In the genomic region with DNA sequence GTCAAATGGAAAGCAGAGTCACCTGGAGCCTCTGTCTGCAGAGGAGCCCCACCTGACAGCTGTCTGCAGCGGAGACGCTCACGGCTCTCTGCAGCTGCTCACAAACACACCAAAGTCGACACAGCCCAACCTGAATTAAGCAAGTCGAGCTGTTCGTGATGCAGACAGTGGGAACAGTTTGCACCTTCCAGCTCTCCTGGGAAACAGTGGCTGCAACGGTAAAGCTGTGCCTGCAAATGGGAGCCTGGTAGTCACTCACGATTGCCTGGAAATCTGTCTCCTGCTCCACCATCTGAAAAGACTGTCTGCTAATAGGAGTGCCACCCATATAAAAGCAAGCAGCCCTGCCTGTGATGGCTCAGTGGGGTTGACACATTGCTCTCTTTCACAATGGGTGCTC, we compare ENCODE assay signal across 15 mouse cellular contexts.
DNase-seq lines count a peak whose midpoint lies in the region; ATAC-seq and TF ChIP-seq lines count a peak whose summit lies in the region.
"Had no signal": no experiment of that assay in that cellular context is flagged by ENCODE, and none has a peak within 500 bp of the region (broad histone marks: within the 10 kb centered on the region; RNA-seq: fewer than 3 reads in every experiment).

No protein-coding gene starts in this region.

- H3K4me2 ChIP-seq in hindbrain, postnatal 0 days (ENCODE audit: low read depth, low read length), result no peak overlapping the region
- H3K4me2 ChIP-seq: liver, embryonic 15.5 days had no signal

- no peaks in the 10 kb centered on the region for H3K27me3 ChIP-seq in hindbrain, postnatal 0 days (ENCODE audit: insufficient read depth, low read length)
- H3K27me3 ChIP-seq: liver, embryonic 15.5 days had no signal

- peak overlapping the region; percentile 30; the same call in 1 of the 2 replicates for H3K27ac ChIP-seq in left cerebral cortex, adult 2 months
- H3K27ac ChIP-seq in cortical plate, adult 2 months (ENCODE audit: insufficient read depth, low read length), result no peak overlapping the region
- peak overlapping the region; percentile 49; the same call in 1 of the 2 replicates for H3K27ac ChIP-seq in hindbrain, postnatal 0 days
- H3K27ac ChIP-seq: liver, embryonic 15.5 days; macrophage had no signal

- ATAC-seq in hindbrain, postnatal 0 days, result 0 out of 2 replicates have a peak, but pooled peaks have one; percentile 33

- 0 out of 2 replicates have a peak, but pooled peaks have one; percentile 27 for TF ChIP-seq POLR2A in cortical plate, adult 2 months (IDR thresholded peaks at IDR 0.05; ENCODE audit: extremely low read depth, insufficient read depth, low read length)

- 37% methylated on average over 8 of the region's 8 CpGs for WGBS in hindbrain, postnatal 0 days

- no peaks in the 10 kb centered on the region for H3K9me3 ChIP-seq in hindbrain, postnatal 0 days (ENCODE audit: low read length)
- H3K9me3 ChIP-seq: liver, embryonic 15.5 days had no signal

- TF ChIP-seq CTCF in left cerebral cortex, adult 2 months (IDR thresholded peaks at IDR 0.05), result no peak
- no peak for TF ChIP-seq CTCF in cortical plate, adult 2 months (IDR thresholded peaks at IDR 0.05; ENCODE audit: extremely low read depth, insufficient read depth, low read length)
- TF ChIP-seq CTCF in hindbrain, postnatal 0 days (IDR thresholded peaks at IDR 0.05; ENCODE audit: low read depth), result no peak

- H3K9ac ChIP-seq in hindbrain, postnatal 0 days (replicated peaks; ENCODE audit: low read length), result no peak overlapping the region
- H3K9ac ChIP-seq: liver, embryonic 15.5 days had no signal

- peak; percentile 33 to 49 for DNase-seq in left cerebral cortex, adult 2 months (ENCODE audit: extremely low spot score in 1 of 2, low spot score in 2 of 2)
- no peak for DNase-seq in left cerebral cortex, postnatal 10 days (ENCODE audit: extremely low spot score in 1 of 2, low spot score in 2 of 2)
- DNase-seq in hindbrain, postnatal 0 days (ENCODE audit: low spot score), result peak; percentile 40
- peak; percentile 34 to 37 for DNase-seq in left cerebral cortex, adult 8-10 months (ENCODE audit: low spot score in 2 of 2)
- no peak for DNase-seq in embryo, embryonic 10.5 days (ENCODE audit: low spot score)
- no peak for DNase-seq in adrenal gland, postnatal 36 days
- no peak for DNase-seq in thymus, postnatal 10 days (ENCODE audit: low spot score in 2 of 2)
- DNase-seq: adrenal gland, adult 8-10 months; heart, postnatal 4 days; kidney, adult 8-10 months; thymus, adult 18-20 months had no signal

- no peak overlapping the region for H3K4me3 ChIP-seq in left cerebral cortex, adult 2 months
- H3K4me3 ChIP-seq in cortical plate, adult 2 months (ENCODE audit: insufficient read depth, low read length), result no peak overlapping the region
- H3K4me3 ChIP-seq in hindbrain, postnatal 0 days (ENCODE audit: low read length), result no peak overlapping the region
- H3K4me3 ChIP-seq: liver, embryonic 15.5 days; myocyte had no signal

- intact Hi-C loops in left cerebral cortex, adult 2 months (cut with DNase I), result no loop called here
- intact Hi-C loops in left cerebral cortex, postnatal 10 days (cut with DNase I), result no loop called here

- no peaks in the 10 kb centered on the region for H3K4me1 ChIP-seq in cortical plate, adult 2 months (ENCODE audit: control insufficient read depth, insufficient read depth, low read length)
- no peaks in the 10 kb centered on the region for H3K4me1 ChIP-seq in hindbrain, postnatal 0 days (ENCODE audit: insufficient read depth, low read length)
- H3K4me1 ChIP-seq: liver, embryonic 15.5 days had no signal

- H3K36me3 ChIP-seq in hindbrain, postnatal 0 days (ENCODE audit: insufficient read depth, low read length), result no peaks in the 10 kb centered on the region
- H3K36me3 ChIP-seq: liver, embryonic 15.5 days had no signal

Comparison
In these comparisons a context has a peak if more than half of its experiments do, and no peak if none do; other contexts are left out.
1. DNase-seq: peak in left cerebral cortex, adult 2 months (2 of 2), hindbrain, postnatal 0 days (single experiment) and left cerebral cortex, adult 8-10 months (2 of 2); none in left cerebral cortex, postnatal 10 days (0 of 2), embryo, embryonic 10.5 days (single experiment), adrenal gland, postnatal 36 days (0 of 2) and thymus, postnatal 10 days (0 of 2).